Mouse (Mus musculus) cerebellum, postnatal 36 days (tissue): ENCODE measurements around the gene Nup160.

ENCODE experiments used
- DNase-seq, 2 experiments: peaks; one replicate each; pipeline ENCODE4 v3.0.0; 2021 to 2022; ENCODE audit warnings: mixed read lengths in 2 of 2

The Nup160 gene

GRCm38 (mm10) chr2:90666591-90667387 lies 10.2 kb upstream of the Nup160 start:
- DNase-seq, result no peak

GRCm38 (mm10) chr2:90667388-90668265 lies 9.4 kb upstream of the Nup160 start:
- no peak for DNase-seq

GRCm38 (mm10) chr2:90670343-90670742 lies 6.7 kb upstream of the Nup160 start:
- DNase-seq, result no peak

- no peak for DNase-seq
These were observed 3.7 kb upstream of the Nup160 start for GRCm38 (mm10) chr2:90673339-90673738.

- no peak for DNase-seq
These were observed 2.5 kb upstream of the Nup160 start for GRCm38 (mm10) chr2:90674555-90674954.

- DNase-seq, result no peak
These were observed 1.5 kb upstream of the Nup160 start for GRCm38 (mm10) chr2:90675488-90675887.

GRCm38 (mm10) chr2:90678256-90679060 lies 1.4 kb downstream of the Nup160 start:
- DNase-seq, result peak in 1 of 2 experiments; percentile 3

GRCm38 (mm10) chr2:90679061-90679810 lies 2.2 kb downstream of the Nup160 start:
- peak; percentile 90 to 91 for DNase-seq

- DNase-seq, result no peak
These were observed 23.9 kb downstream of the Nup160 start for GRCm38 (mm10) chr2:90700943-90701342.

- DNase-seq, result no peak
These were observed 31.5 kb downstream of the Nup160 start for GRCm38 (mm10) chr2:90708548-90708947.

- no peak for DNase-seq
These were observed 38.6 kb downstream of the Nup160 start for GRCm38 (mm10) chr2:90715555-90716092.

- DNase-seq, result no peak
These were observed 40.4 kb downstream of the Nup160 start for GRCm38 (mm10) chr2:90717366-90717765.

GRCm38 (mm10) chr2:90717948-90718347 lies 40.9 kb downstream of the Nup160 start:
- DNase-seq, result no peak

GRCm38 (mm10) chr2:90726818-90727217 lies 49.8 kb downstream of the Nup160 start:
- no peak for DNase-seq

- DNase-seq, result no peak
These were observed 58.3 kb downstream of the Nup160 start for GRCm38 (mm10) chr2:90735326-90735725.

- DNase-seq, result no peak
These were observed 61.8 kb downstream of the Nup160 start for GRCm38 (mm10) chr2:90738801-90739200.

GRCm38 (mm10) chr2:90739327-90739726 lies 62.3 kb downstream of the Nup160 start:
- DNase-seq, result no peak

- no peak for DNase-seq
These were observed 62.9 kb downstream of the Nup160 start for GRCm38 (mm10) chr2:90739921-90740320.

- DNase-seq, result peak; percentile 26 to 33
These were observed 67.5 kb downstream of the Nup160 start for GRCm38 (mm10) chr2:90744285-90745052.

GRCm38 (mm10) chr2:90745053-90745678 lies 68.2 kb downstream of the Nup160 start, which contains the start of gene Fnbp4:
TSS of gene Fnbp4 (plus strand) at chr2:90745370.
- DNase-seq, result peak; percentile 97 to 98
